Mouse (Mus musculus): ENCODE data around the gene Rcan1.

Gene Rcan1

GRCm38 (mm10) chr16:92468459-92468858 lies 2.2 kb downstream of the Rcan1 start:
- no peak for DNase-seq (ENCODE audit: low spot score)

GRCm38 (mm10) chr16:92467041-92467440 lies 3.6 kb downstream of the Rcan1 start:
- DNase-seq (ENCODE audit: low spot score), result no peak

- peak; percentile 97 for DNase-seq (ENCODE audit: low spot score)
These were observed 4.8 kb downstream of the Rcan1 start for GRCm38 (mm10) chr16:92465642-92466526.

- no peak for DNase-seq (ENCODE audit: low spot score)
These were observed 5.4 kb downstream of the Rcan1 start for GRCm38 (mm10) chr16:92465226-92465625.

- DNase-seq (ENCODE audit: low spot score), result no peak
These were observed 6.2 kb downstream of the Rcan1 start for GRCm38 (mm10) chr16:92464390-92464972.

GRCm38 (mm10) chr16:92461412-92461811 lies 9.3 kb downstream of the Rcan1 start:
- DNase-seq (ENCODE audit: low spot score), result no peak

GRCm38 (mm10) chr16:92457594-92457993 lies 13.1 kb downstream of the Rcan1 start:
- peak; percentile 41 for DNase-seq (ENCODE audit: low spot score)

GRCm38 (mm10) chr16:92455969-92456368 lies 14.7 kb downstream of the Rcan1 start:
- DNase-seq (ENCODE audit: low spot score), result no peak

GRCm38 (mm10) chr16:92455488-92455887 lies 15.2 kb downstream of the Rcan1 start:
- no peak for DNase-seq (ENCODE audit: low spot score)

- no peak for DNase-seq (ENCODE audit: low spot score)
These were observed 16.2 kb downstream of the Rcan1 start for GRCm38 (mm10) chr16:92454495-92454894.

- DNase-seq (ENCODE audit: low spot score), result no peak
These were observed 16.7 kb downstream of the Rcan1 start for GRCm38 (mm10) chr16:92454002-92454401.

- no peak for DNase-seq (ENCODE audit: low spot score)
These were observed 18.1 kb downstream of the Rcan1 start for GRCm38 (mm10) chr16:92452609-92453008.

- DNase-seq (ENCODE audit: low spot score), result no peak
These were observed 19.1 kb downstream of the Rcan1 start for GRCm38 (mm10) chr16:92451516-92452072.

- DNase-seq (ENCODE audit: low spot score), result no peak
These were observed 20.3 kb downstream of the Rcan1 start for GRCm38 (mm10) chr16:92450331-92450730.

- DNase-seq (ENCODE audit: low spot score), result no peak
These were observed 21.6 kb downstream of the Rcan1 start for GRCm38 (mm10) chr16:92449080-92449479.

- no peak for DNase-seq (ENCODE audit: low spot score)
These were observed 25.3 kb downstream of the Rcan1 start for GRCm38 (mm10) chr16:92445377-92445776.

- no peak for DNase-seq (ENCODE audit: low spot score)
These were observed 27.0 kb downstream of the Rcan1 start for GRCm38 (mm10) chr16:92443644-92444113.

- no peak for DNase-seq (ENCODE audit: low spot score)
These were observed 27.7 kb downstream of the Rcan1 start for GRCm38 (mm10) chr16:92442946-92443345.

GRCm38 (mm10) chr16:92442150-92442549 lies 28.5 kb downstream of the Rcan1 start:
- no peak for DNase-seq (ENCODE audit: low spot score)

GRCm38 (mm10) chr16:92441203-92441602 lies 29.5 kb downstream of the Rcan1 start:
- no peak for DNase-seq (ENCODE audit: low spot score)

GRCm38 (mm10) chr16:92440229-92440628 lies 30.4 kb downstream of the Rcan1 start:
- no peak for DNase-seq (ENCODE audit: low spot score)

- no peak for DNase-seq (ENCODE audit: low spot score)
These were observed 30.9 kb downstream of the Rcan1 start for GRCm38 (mm10) chr16:92439775-92440174.

GRCm38 (mm10) chr16:92435431-92435985 lies 35.2 kb downstream of the Rcan1 start:
- no peak for DNase-seq (ENCODE audit: low spot score)

Data from testis, postnatal 14 days (tissue).